Mouse (Mus musculus) lung, adult 2 months (tissue): ENCODE data around the gene Apoa1. TPM values are rescaled to one million over a fixed set of nuclear protein-coding genes. Genes with fewer than 3 reads are reported as not detected.

Source experiments
- DNase-seq: peaks from one replicate; pipeline ENCODE4 v3.0.0; 2022
- H3K4me1 ChIP-seq: fragments of 200-500 bp; 2 replicates; pipeline ENCODE4 v1.6.1; 2011; ENCODE audit warnings: low read length; ENCODE audit not compliant: control insufficient read depth, insufficient read depth
- H3K4me3 ChIP-seq: fragments of 200-500 bp; replicated peaks from 2 replicates; pipeline ENCODE3; 2011; ENCODE audit warnings: low read depth, mild to moderate bottlenecking, control low read depth, low read length; ENCODE audit errors: extremely low read depth
- CTCF ChIP-seq: fragments of 200-500 bp; IDR thresholded peaks from 2 replicates; pipeline ENCODE4 v1.5.1; 2011; ENCODE audit warnings: mild to moderate bottlenecking, low read length, control low read depth; ENCODE audit not compliant: insufficient read depth
- POLR2A ChIP-seq: fragments of 200-500 bp; IDR thresholded peaks from 2 replicates; pipeline ENCODE4 v1.6.1; 2011; ENCODE audit warnings: low read depth, mild to moderate bottlenecking, control low read depth, low read length, borderline replicate concordance; ENCODE audit errors: extremely low read depth
- WGBS: fragments of 180-500 bp; shearing (Covaris S2); methylation state at CpG from one replicate; pipeline ENCODE4 v1.1.7; 2018; 5-methylcytosine and 5-hydroxymethylcytosine counted together
- polyA plus RNA-seq: library from polyadenylated mRNA; depleted of rRNA; stranded (reverse); fragments of >200 nt; gene quantifications from 2 replicates; pipeline ENCODE4 v1.2.3, GENCODE M21; 2012; rRNA removed

The Apoa1 gene
- polyA plus RNA-seq, 1 experiment, result 3.2 TPM

- DNase-seq, result no peak
- no peak for TF ChIP-seq CTCF
- TF ChIP-seq POLR2A, result no peak
- H3K4me1 ChIP-seq, result peaks cover 6% of the 10 kb centered on the region
- no peak overlapping the region for H3K4me3 ChIP-seq
- 92% methylated on average over 4 of the region's 4 CpGs for WGBS
Observed at GRCm38 (mm10) chr9:46270782-46271181, 42.4 kb downstream of the Apoa1 start.

DNA sequence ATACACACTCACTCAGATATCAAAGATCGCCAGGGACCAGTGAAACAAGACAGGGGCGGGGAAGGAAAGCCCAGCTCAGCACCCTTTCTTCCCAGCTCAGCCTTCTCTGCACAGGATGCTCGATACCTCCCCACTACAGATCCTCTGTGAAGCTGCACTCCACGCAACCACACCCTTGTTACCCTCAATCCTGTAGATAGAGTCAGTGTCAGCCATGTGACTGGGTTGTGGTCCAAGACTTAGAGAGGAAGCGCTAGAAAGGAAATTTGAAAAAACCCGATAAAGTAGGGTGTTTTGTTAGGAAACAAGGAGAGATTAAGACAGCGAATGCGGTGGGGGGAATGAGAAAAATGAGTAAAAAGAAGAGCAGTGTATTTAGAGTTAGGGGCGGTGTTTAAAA, 43.7 kb downstream of the Apoa1 start:
- no peak for TF ChIP-seq POLR2A
- TF ChIP-seq CTCF, result no peak
- Histone ChIP-seq H3K4me3 (no peak overlapping the region), H3K4me1 (peaks cover 6% of the 10 kb centered on the region)
- WGBS, result 63% methylated on average over 9 of the region's 9 CpGs
- no peak for DNase-seq

GRCm38 (mm10) chr9:46272677-46273454, 44.5 kb downstream of the Apoa1 start, which contains the start of gene Zpr1:
Zpr1 (plus strand) TSS chr9:46273064.
- WGBS, result 4% methylated on average over 45 of the region's 45 CpGs
- DNase-seq, result peak; percentile 84
- TF ChIP-seq POLR2A, result peak; percentile 49; the same call in 1 of the 2 replicates
- TF ChIP-seq CTCF, result no peak

DNA sequence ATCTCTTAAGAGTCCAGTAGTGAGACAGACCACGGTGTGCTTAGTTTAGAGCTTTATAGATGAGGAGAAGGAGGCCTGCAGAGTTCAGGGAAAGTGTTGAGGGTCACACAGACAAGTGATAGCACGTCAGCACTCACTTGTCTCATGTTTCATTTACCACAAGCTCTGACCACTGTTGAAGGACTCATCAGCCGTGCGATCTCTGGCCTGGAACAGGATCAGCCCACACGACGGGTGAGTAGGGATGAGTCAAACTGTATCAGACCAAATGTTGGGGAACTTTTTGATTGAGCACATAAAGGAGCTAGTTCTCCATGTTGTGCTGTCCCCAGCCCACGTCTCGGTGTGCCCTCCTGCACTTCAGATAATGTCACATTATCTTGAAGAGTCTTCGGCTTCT, 46.1 kb downstream of the Apoa1 start:
- DNase-seq, result no peak
- WGBS, result 76% methylated on average over 9 of the region's 9 CpGs
- Histone ChIP-seq H3K4me3 (no peak overlapping the region), H3K4me1 (peaks cover 6% of the 10 kb centered on the region)
- TF ChIP-seq POLR2A, result no peak
- no peak for TF ChIP-seq CTCF

More at GRCm38 (mm10) chr9:46272677-46273454, 44.5 kb downstream of the Apoa1 start, which contains the start of gene Zpr1:
- Histone ChIP-seq H3K4me1 (peaks cover 6% of the 10 kb centered on the region), H3K4me3 (peak within 1 kb of the TSS; percentile 94)

Other genes with a start within 250 kb of the Apoa1 start
- 22.0 and 24.9 TPM in 2 replicates for gene Pafah1b2, start 215.9 kb upstream of the Apoa1 start, polyA plus RNA-seq
- gene Sik3, start 215.8 kb upstream of the Apoa1 start, polyA plus RNA-seq, result 16.7 and 22.2 TPM in 2 replicates
- 1.8 and 2.6 TPM in 2 replicates for gene Apoc3, start 7.1 kb downstream of the Apoa1 start, polyA plus RNA-seq
- gene Apoa4, start 12.1 kb downstream of the Apoa1 start, polyA plus RNA-seq, result 0.09 and 0.30 TPM in 2 replicates
- gene Apoa5, start 40.1 kb downstream of the Apoa1 start, polyA plus RNA-seq, result 0.25 and 0.67 TPM in 2 replicates
- gene Zpr1, start 44.5 kb downstream of the Apoa1 start, polyA plus RNA-seq, result 15.4 and 16.2 TPM in 2 replicates
- gene Bud13, start 54.4 kb downstream of the Apoa1 start, polyA plus RNA-seq, result 8.4 and 10.0 TPM in 2 replicates
- not detected in 2 replicates for gene 4931429L15Rik, start 91.4 kb downstream of the Apoa1 start, polyA plus RNA-seq